Mouse (Mus musculus): ENCODE results near the gene Rgl1. TPM values are rescaled to one million over a fixed set of nuclear protein-coding genes. Genes with fewer than 3 reads are reported as not detected.

Gene Rgl1
- polyA plus RNA-seq, 1 experiment from 2014 or later = 13.9 TPM

GRCm38 (mm10) chr1:152711037-152711436, 55.1 kb downstream of the Rgl1 start:
- H3K4me3 ChIP-seq (ENCODE audit: low read depth, low read length) = no peak overlapping the region
- H3K27ac ChIP-seq (ENCODE audit: low read length) = no peak overlapping the region
- no peak overlapping the region for H3K9ac ChIP-seq (ENCODE audit: low read depth, low read length)
- no peaks in the 10 kb centered on the region for H3K27me3 ChIP-seq (ENCODE audit: control insufficient read depth, insufficient read depth, low read depth, low read length)
- H3K4me2 ChIP-seq (ENCODE audit: low read length) = no peak overlapping the region
- no peaks in the 10 kb centered on the region for H3K9me3 ChIP-seq (replicated peaks; ENCODE audit: control insufficient read depth, low read length, poor library complexity, severe bottlenecking)
- no peaks in the 10 kb centered on the region for H3K4me1 ChIP-seq (ENCODE audit: control insufficient read depth, insufficient read depth, low read length)
- WGBS = 91% methylated on average over 4 of the region's 4 CpGs
- ATAC-seq = no peak
- no peaks in the 10 kb centered on the region for H3K36me3 ChIP-seq (ENCODE audit: control insufficient read depth, insufficient read depth, low read length)

- Histone ChIP-seq H3K36me3 (ENCODE audit: control insufficient read depth, insufficient read depth, low read length) (no peaks in the 10 kb centered on the region), H3K4me3 (ENCODE audit: low read depth, low read length) (no peak overlapping the region), H3K4me2 (ENCODE audit: low read length) (no peak overlapping the region), H3K9me3 (replicated peaks; ENCODE audit: control insufficient read depth, low read length, poor library complexity, severe bottlenecking) (no peaks in the 10 kb centered on the region), H3K27ac (ENCODE audit: low read length) (no peak overlapping the region), H3K9ac (ENCODE audit: low read depth, low read length) (no peak overlapping the region), H3K4me1 (ENCODE audit: control insufficient read depth, insufficient read depth, low read length) (no peaks in the 10 kb centered on the region; the same call in 1 of the 2 replicates), H3K27me3 (ENCODE audit: control insufficient read depth, insufficient read depth, low read depth, low read length) (no peaks in the 10 kb centered on the region)
- no peak for ATAC-seq
- WGBS = 95% methylated on average over 2 of the region's 2 CpGs
Observed at GRCm38 (mm10) chr1:152707560-152707959, 58.6 kb downstream of the Rgl1 start.

DNA sequence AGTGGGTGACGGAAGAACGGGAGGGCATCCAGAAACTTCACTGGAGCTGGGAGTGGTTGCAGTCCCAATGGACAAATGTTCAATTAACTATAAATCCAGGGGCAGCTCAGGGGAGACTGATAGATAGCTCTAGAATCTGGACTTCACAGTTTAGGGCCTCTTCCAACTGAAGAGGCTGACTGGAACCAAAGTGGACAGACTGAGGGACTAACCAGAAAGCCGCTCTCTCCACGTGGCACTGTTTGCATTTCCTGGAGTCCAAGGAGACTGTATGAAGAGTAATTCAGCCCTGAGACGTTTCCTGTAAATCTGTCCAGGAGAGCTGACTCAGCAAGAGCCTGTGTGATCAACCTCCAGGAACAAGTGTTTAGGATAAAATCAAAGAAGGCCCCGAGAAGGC, 62.2 kb downstream of the Rgl1 start:
- Histone ChIP-seq H3K4me3 (ENCODE audit: low read depth, low read length) (no peak overlapping the region), H3K4me2 (ENCODE audit: low read length) (no peak overlapping the region), H3K9ac (ENCODE audit: low read depth, low read length) (no peak overlapping the region), H3K4me1 (ENCODE audit: control insufficient read depth, insufficient read depth, low read length) (no peaks in the 10 kb centered on the region; the same call in 1 of the 2 replicates), H3K9me3 (replicated peaks; ENCODE audit: control insufficient read depth, low read length, poor library complexity, severe bottlenecking) (no peaks in the 10 kb centered on the region), H3K27ac (ENCODE audit: low read length) (no peak overlapping the region), H3K27me3 (ENCODE audit: control insufficient read depth, insufficient read depth, low read depth, low read length) (no peaks in the 10 kb centered on the region), H3K36me3 (ENCODE audit: control insufficient read depth, insufficient read depth, low read length) (no peaks in the 10 kb centered on the region)
- no peak for ATAC-seq
- 79% methylated on average over 6 of the region's 6 CpGs for WGBS

DNA sequence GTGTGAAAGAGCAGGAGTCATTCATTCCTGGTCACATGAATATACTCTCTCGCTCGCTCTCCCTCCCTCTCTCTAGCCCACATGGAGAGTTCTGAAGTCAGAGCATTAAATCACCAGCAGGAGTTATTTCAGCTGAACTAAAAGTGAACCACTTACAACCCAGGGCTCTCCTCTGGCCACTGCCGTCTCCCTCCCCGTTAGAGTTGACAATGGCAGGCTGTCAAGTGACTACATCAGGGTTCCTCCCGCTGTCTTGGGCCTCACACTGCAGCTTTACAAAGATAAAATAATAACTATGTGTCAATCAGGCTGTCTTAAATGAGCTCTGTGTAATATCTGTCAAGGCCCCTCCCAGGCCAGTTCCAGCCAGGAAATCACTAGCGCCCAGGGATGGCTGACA, 63.2 kb downstream of the Rgl1 start:
- 27% methylated on average over 6 of the region's 6 CpGs for WGBS
- peak; percentile 51; the same call in 1 of the 2 replicates for ATAC-seq
- no peak overlapping the region for H3K4me3 ChIP-seq (ENCODE audit: low read depth, low read length)
- H3K27me3 ChIP-seq (ENCODE audit: control insufficient read depth, insufficient read depth, low read depth, low read length) = no peaks in the 10 kb centered on the region
- no peaks in the 10 kb centered on the region; the same call in 1 of the 2 replicates for H3K4me1 ChIP-seq (ENCODE audit: control insufficient read depth, insufficient read depth, low read length)
- no peak overlapping the region for H3K9ac ChIP-seq (ENCODE audit: low read depth, low read length)
- H3K4me2 ChIP-seq (ENCODE audit: low read length) = no peak overlapping the region
- no peaks in the 10 kb centered on the region for H3K36me3 ChIP-seq (ENCODE audit: control insufficient read depth, insufficient read depth, low read length)
- no peak overlapping the region for H3K27ac ChIP-seq (ENCODE audit: low read length)
- H3K9me3 ChIP-seq (replicated peaks; ENCODE audit: control insufficient read depth, low read length, poor library complexity, severe bottlenecking) = no peaks in the 10 kb centered on the region

DNA sequence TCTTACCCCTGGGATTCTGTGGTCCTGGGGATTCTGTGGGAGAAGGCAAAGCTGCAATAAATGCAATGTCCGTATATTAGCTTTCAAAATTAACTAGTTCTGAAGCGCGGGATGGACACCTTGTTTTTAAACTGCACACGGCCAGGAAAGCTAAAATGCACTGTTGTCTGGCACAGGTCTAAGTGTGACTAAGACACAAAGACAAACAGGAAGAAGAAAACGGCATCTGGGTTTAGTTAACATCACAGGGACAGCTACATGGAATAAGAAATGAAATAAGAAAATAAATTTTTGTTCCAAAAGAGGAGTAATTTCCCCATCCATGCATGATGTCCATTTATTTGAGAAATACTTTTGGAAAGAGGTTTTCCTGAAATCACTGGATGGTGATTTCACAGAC, 65.1 kb downstream of the Rgl1 start:
- Histone ChIP-seq H3K4me3 (ENCODE audit: low read depth, low read length) (no peak overlapping the region), H3K4me2 (ENCODE audit: low read length) (no peak overlapping the region), H3K36me3 (ENCODE audit: control insufficient read depth, insufficient read depth, low read length) (no peaks in the 10 kb centered on the region), H3K9ac (ENCODE audit: low read depth, low read length) (no peak overlapping the region), H3K27ac (ENCODE audit: low read length) (no peak overlapping the region), H3K4me1 (ENCODE audit: control insufficient read depth, insufficient read depth, low read length) (no peaks in the 10 kb centered on the region; the same call in 1 of the 2 replicates), H3K9me3 (replicated peaks; ENCODE audit: control insufficient read depth, low read length, poor library complexity, severe bottlenecking) (no peaks in the 10 kb centered on the region), H3K27me3 (ENCODE audit: control insufficient read depth, insufficient read depth, low read depth, low read length) (no peaks in the 10 kb centered on the region)
- WGBS = 86% methylated on average over 5 of the region's 5 CpGs
- no peak for ATAC-seq

GRCm38 (mm10) chr1:152697341-152697740, 68.8 kb downstream of the Rgl1 start:
- no peaks in the 10 kb centered on the region for H3K4me1 ChIP-seq (ENCODE audit: control insufficient read depth, insufficient read depth, low read length)
- H3K4me2 ChIP-seq (ENCODE audit: low read length) = no peak overlapping the region
- H3K36me3 ChIP-seq (ENCODE audit: control insufficient read depth, insufficient read depth, low read length) = no peaks in the 10 kb centered on the region
- no peaks in the 10 kb centered on the region for H3K27me3 ChIP-seq (ENCODE audit: control insufficient read depth, insufficient read depth, low read depth, low read length)
- no peaks in the 10 kb centered on the region for H3K9me3 ChIP-seq (replicated peaks; ENCODE audit: control insufficient read depth, low read length, poor library complexity, severe bottlenecking)
- no peak overlapping the region for H3K4me3 ChIP-seq (ENCODE audit: low read depth, low read length)
- 87% methylated on average over 3 of the region's 3 CpGs for WGBS
- no peak overlapping the region for H3K27ac ChIP-seq (ENCODE audit: low read length)
- no peak for ATAC-seq
- H3K9ac ChIP-seq (ENCODE audit: low read depth, low read length) = no peak overlapping the region

DNA sequence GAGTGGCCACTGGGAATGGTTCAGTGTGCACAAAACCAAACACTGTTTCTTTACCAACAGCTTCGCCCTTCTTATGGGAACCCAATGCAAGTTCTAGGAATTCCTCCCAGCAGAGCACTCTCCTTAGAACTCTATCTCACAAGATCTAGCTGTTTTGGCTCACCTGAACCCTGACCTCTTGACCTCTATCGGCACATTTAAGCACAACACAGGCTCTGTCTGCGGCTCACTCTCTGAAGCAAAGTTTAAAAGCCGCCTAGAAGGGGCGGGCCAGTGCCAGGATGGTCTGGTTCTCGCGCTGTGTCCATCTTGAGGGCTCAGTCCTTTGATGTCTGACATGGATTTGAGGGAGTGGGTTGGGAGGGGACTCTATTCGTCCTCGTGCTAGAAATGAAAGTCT, 70.7 kb downstream of the Rgl1 start:
- Histone ChIP-seq H3K36me3 (ENCODE audit: control insufficient read depth, insufficient read depth, low read length) (no peaks in the 10 kb centered on the region), H3K4me3 (ENCODE audit: low read depth, low read length) (no peak overlapping the region), H3K4me2 (ENCODE audit: low read length) (no peak overlapping the region), H3K27me3 (ENCODE audit: control insufficient read depth, insufficient read depth, low read depth, low read length) (no peaks in the 10 kb centered on the region), H3K27ac (ENCODE audit: low read length) (no peak overlapping the region), H3K9me3 (replicated peaks; ENCODE audit: control insufficient read depth, low read length, poor library complexity, severe bottlenecking) (no peaks in the 10 kb centered on the region), H3K4me1 (ENCODE audit: control insufficient read depth, insufficient read depth, low read length) (no peaks in the 10 kb centered on the region), H3K9ac (ENCODE audit: low read depth, low read length) (no peak overlapping the region)
- 37% methylated on average over 9 of the region's 9 CpGs for WGBS
- ATAC-seq = no peak

DNA sequence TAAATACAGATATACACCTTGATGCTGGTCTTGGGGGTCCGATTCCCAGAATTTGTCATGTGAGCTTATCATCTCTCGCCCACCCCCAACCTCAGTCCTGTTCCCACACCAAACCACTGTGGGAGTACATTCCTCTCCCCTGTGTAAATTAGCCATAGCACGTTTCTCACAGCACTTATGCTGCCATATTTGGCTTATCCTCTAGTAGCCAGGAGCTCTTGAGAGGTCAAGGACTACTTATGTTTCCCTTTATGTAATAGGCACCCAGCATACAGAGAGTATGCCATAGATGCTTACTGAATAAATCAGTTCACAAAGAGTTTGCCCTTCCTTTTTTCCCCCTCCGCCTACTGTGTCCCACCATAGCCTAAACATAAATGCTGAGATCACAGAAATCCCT, 76.2 kb downstream of the Rgl1 start:
- Histone ChIP-seq H3K9me3 (replicated peaks; ENCODE audit: control insufficient read depth, low read length, poor library complexity, severe bottlenecking) (no peaks in the 10 kb centered on the region), H3K27ac (ENCODE audit: low read length) (no peak overlapping the region), H3K4me1 (ENCODE audit: control insufficient read depth, insufficient read depth, low read length) (peaks cover 10% of the 10 kb centered on the region), H3K27me3 (ENCODE audit: control insufficient read depth, insufficient read depth, low read depth, low read length) (no peaks in the 10 kb centered on the region), H3K36me3 (ENCODE audit: control insufficient read depth, insufficient read depth, low read length) (no peaks in the 10 kb centered on the region), H3K4me3 (ENCODE audit: low read depth, low read length) (no peak overlapping the region), H3K9ac (ENCODE audit: low read depth, low read length) (no peak overlapping the region), H3K4me2 (ENCODE audit: low read length) (no peak overlapping the region)
- ATAC-seq = no peak
- 87% methylated on average over 4 of the region's 4 CpGs for WGBS

DNA sequence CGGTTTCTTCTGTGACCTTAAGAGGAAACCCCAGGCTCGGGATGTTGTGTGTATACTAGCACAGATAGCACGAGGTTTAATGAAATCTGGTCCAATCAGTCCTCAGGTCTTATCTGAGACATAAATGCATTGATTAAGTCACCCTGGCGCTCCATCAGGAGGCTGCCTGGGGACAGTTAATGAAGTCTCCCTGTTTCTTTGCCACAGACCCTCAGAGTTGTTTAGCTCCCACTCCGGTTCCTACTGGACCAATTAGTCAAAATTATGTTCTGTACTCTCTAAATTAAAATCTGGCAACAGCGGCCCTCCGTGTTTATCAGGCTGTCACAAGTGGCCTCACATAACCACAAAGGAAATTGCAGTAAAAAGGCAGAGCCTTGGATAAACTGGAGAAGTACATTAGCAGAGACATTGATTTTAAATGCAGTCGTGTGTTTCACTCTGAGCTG, 78.4 kb downstream of the Rgl1 start:
- no peak overlapping the region for H3K4me2 ChIP-seq (ENCODE audit: low read length)
- H3K9me3 ChIP-seq (replicated peaks; ENCODE audit: control insufficient read depth, low read length, poor library complexity, severe bottlenecking) = no peaks in the 10 kb centered on the region
- no peak overlapping the region for H3K9ac ChIP-seq (ENCODE audit: low read depth, low read length)
- H3K4me1 ChIP-seq (ENCODE audit: control insufficient read depth, insufficient read depth, low read length) = peaks cover 10% of the 10 kb centered on the region
- ATAC-seq = no peak
- H3K4me3 ChIP-seq (ENCODE audit: low read depth, low read length) = no peak overlapping the region
- no peaks in the 10 kb centered on the region for H3K27me3 ChIP-seq (ENCODE audit: control insufficient read depth, insufficient read depth, low read depth, low read length)
- no peaks in the 10 kb centered on the region for H3K36me3 ChIP-seq (ENCODE audit: control insufficient read depth, insufficient read depth, low read length)
- no peak overlapping the region for H3K27ac ChIP-seq (ENCODE audit: low read length)
- 23% methylated on average over 8 of the region's 8 CpGs for WGBS

Measured in midbrain, embryonic 16.5 days (tissue).